Mouse (Mus musculus): ENCODE measurements around the gene Six1. TPM values are rescaled to one million over a fixed set of nuclear protein-coding genes. Genes with fewer than 3 reads are reported as not detected.
"Not testable (repeated sequence)": the region's sequence is repeated elsewhere in the genome, so short reads cannot be mapped to it uniquely, and the experiment has no call there.

Six1 gene
- total RNA-seq, 2 experiments from 2014 or later = 0.57 to 0.69 TPM

DNA sequence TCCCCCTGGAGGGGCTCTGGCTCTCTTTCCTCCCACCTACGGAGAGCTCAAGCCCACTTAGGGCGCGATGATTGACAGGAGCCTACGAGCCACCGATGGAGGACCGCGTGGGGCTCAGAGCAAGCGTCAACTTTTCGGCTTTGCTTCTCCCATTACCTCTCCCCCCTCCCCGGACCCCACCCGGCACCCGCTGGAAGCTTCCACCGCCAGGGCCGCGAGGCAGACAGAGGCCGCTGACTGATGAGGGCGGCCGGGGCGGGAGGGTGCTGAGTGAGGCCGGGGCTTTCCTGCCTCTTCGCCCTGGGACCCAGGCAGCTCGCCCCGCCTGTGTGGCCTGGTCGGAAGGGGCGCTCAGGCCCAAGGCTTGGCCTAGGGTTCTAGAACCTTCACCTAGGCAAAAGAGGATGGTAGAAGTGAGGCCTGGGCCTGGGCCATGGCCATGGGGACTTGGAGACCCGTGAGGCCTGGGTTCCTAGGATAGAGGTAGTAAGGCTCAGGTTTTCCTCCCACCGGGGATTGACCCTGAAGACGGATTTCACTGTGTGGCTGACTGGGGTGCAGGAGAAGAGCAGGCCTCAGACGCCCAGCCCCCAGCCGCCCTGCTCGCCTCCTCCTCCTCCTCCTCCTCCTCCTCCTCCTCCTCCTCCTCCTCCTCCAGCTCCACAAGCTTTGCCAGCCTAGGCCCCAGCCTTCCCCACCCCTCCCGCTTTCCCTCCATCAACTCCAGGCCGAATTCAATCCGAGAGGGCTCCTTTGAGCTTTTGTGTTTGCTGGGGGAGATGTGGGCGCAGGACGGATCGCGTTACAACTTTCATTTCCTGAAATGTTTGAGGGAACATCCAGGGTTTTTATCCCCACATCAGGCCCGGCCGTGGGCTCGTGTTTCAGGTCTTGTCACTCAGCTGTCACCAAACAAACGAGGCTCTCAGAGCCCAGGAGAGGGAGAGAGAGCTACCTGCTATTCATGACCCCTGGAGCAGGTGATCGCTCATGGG, 18.5 kb downstream of the Six1 start:
- DNase-seq (ENCODE audit: low spot score in 2 of 2) = no peak

DNA sequence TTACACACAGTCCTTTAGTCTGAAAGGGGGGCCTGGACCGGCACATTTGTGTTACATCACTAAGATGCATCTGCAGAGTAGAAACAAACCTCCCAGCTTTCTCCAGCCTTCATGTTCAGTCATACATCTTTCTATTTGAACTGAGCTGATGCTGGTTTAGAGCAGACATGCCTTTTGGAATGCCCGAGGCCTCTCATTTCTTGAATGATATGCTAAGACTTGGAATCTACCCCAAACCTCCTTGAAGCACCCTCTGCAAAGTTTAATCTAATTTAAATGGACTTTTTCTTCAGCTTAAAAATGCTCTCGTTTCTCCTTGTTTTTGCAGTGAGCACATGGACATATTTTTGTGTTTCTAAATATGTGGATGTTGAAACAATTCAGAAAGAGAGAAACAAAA, 21.0 kb downstream of the Six1 start:
- DNase-seq (ENCODE audit: low spot score in 2 of 2) = no peak

DNA sequence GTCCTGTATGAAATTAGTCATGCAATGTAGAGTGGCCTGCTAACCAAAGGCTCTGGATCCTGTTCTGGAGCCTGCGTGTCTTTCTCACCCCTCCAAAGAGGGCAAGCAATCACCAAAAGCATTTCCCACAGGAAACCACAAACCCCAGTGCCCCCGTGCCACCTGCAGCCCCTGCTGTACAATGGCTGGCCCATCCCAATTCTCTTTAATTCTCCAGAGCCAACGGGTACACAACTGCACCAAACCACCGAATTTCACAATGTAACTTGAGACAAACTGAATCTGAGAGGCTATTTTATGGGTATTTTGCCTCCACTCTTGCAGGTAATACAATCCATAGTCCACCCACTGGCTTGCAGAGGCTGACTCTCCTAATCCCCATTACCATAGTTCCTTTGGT, 22.4 kb downstream of the Six1 start:
- no peak for DNase-seq (ENCODE audit: low spot score in 2 of 2)

DNA sequence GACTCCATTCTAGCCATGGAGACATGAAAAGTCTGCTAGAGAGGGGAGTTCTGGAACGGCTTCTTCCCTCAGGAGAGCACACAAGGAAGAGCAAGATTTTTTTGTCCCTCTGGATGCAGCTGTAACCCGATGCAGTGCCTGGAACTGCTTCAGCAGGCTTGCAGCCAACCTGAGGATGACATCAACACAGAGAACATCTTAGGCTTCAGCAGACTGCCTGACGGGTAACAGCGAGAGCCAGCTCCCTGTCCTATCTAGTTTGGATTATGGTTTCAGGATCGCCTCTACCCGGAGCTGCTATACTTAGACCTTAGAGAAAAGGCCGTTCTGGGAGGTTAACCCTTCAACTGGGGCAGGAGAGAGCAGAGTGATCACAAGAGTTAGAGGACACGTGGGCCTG, 28.2 kb downstream of the Six1 start:
- DNase-seq (ENCODE audit: low spot score in 2 of 2) = no peak

DNA sequence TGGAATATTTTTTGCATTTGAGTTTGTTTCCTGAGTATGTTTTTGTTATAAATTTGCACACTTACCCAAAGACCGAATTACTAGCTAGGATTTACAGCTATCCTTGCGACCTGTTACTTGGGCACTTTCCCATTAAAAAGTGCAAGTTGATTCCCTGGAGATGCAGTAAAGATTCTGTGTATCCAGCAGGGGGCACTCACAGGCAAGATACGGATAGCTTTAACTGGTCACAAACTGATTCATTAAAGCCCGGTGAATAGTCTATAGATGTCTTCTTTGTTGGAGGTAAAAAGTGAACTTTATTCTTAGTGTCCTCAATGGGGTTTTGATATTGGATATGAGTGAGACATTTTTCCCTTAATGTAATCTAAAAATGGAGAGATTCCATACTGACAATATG, 32.7 kb downstream of the Six1 start:
- peak; percentile 76 to 80 for DNase-seq (ENCODE audit: low spot score in 2 of 2)

DNA sequence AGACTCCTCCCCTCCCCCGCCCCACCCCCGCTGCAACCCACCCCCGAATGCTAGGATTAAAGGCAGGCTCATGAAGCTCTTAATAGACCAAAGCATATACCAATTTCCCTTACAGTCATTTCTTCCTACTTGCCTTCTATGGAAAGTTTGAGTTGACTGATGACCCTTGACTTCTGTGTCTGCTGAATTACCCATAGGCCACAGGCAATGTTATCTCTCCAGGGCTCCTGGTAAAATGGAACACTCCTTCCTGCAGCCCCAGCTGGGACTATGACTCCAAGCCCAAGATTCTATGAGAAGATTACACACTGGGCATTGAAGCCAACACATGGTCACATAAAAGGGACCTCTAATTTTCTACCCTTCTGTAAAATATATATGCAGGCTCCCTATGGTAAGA, 33.3 kb downstream of the Six1 start:
- no peak for DNase-seq (ENCODE audit: low spot score in 2 of 2)

DNA sequence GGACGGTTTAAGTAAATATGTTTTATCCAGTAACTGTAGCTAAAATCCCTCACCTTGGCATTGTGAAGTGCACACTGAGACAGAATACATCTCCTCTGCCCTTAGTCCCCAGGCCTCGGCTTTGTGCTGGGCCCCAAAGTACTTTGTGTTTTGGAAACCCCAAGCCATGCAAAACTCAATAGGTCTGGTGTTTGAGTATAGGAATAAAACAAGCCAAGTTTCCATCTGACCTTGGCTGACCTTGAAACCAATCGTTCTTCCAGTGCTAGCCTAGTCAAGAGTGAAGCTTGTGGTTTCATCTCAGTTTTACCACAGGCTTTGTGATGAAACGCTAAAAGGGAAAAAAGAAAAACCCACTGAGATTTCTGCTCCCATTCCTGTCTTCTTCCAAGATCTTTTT, 34.8 kb downstream of the Six1 start:
- DNase-seq (ENCODE audit: low spot score in 2 of 2) = no peak

DNA sequence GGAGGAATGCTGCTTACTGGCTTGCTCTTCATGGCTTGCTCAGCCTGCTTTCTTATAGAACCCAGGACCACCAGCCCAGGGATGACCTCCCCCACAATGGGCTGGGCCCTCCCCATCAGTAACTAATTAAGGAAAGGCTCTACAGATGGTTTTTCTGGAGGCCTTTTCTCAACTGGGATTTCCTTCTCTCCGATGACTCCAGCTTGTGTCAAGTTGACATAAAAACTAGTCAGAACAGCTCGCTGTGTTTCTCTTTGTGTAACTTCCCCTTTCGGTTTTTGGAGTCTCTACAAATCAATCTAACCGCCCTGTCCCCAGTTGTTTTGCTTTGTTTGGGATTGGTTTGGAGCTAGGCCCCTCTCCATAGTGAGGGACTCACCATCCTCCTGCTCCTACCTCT, 37.5 kb downstream of the Six1 start:
- DNase-seq (ENCODE audit: low spot score in 2 of 2) = no peak

DNA sequence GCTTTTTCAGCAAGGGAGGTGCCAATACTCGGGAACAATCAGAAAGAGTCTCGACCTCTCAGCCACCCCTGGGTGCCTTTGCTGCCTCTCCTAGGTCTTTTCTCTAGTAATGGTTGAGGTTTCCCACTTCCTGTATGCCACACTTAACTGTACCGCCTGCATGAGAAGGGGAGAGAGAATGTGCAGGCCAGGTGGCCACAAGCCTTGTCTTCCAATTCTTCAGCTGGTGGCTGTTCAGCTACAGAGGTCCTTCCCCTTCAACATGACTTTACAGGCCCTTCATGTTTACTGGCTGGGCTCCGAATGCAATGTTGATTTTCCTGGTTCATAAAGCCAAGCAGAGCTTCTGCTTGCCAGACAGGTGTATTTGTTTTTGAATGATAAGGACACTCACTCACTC, 39.4 kb downstream of the Six1 start:
- DNase-seq (ENCODE audit: low spot score in 2 of 2) = no peak

DNA sequence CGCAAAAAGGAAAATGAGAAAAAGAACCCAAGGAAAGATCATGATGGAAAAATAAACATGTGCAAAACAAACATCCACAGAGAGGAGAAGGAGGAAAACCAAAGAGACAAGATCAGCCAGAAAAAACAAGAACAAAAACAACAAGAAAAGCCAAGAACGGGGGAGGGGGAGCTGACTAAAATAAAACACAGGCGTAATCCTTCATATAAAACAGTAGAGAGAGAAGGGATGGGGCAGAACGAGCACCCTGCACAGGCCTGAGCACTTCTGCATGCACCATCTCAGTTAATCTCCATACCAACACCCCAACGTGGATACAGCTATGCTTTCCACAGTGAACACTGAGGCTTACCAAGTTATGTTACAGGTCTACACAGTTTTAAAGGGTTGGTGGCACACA, 40.9 kb downstream of the Six1 start:
- no peak for DNase-seq (ENCODE audit: low spot score in 2 of 2)

DNA sequence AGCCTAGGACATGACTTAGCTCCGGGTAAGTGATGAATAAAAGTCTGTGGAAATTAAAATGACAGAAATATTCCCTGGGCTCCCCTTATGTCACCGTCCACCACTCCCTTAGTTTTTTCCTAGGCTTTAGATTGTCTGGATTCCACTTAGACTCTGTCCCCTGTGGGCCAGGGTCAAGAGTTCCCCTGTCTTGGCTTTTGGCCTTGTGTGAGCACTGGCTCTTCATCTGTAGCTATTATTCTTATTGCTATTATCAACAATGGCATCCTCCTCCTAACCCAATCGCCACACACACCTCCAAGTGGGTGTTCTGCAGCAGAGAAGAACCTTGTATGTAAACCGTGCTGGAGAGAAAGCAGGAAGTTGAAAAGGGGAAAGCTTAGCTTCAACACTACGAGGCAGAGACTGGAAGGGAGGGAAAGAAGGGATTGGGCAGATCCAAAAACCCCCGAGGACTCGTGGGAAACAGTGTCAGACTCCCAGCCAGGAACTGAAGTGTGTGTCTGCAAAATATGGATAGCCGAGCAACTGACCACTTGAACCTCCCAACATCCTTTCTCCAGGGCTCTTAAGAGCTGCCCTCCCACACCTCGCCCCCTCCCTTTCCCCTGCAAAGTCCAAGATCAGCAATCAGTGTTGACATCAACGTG, 41.4 kb downstream of the Six1 start:
- DNase-seq (ENCODE audit: low spot score in 2 of 2) = no peak

DNA sequence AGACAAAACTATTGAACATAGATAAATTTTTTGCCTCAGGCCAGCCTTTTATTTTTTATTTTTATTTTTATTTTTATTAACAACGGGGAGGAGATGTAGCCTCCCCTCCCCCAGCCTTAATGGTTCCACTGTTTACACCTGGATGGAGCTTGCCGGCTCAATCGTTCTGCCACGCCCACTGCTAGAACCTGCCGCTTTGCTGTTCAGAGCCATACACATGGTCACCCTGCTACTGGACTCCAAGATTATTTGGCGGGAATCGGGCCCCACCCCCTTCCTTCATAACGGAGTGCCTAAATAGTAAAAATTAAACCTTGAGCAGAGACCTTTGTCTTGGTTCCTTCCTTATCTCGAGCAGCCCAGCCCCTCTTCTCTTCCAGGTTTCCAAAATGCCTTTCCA, 50.8 kb downstream of the Six1 start:
- not testable (repeated sequence) for DNase-seq (ENCODE audit: low spot score in 2 of 2)

DNA sequence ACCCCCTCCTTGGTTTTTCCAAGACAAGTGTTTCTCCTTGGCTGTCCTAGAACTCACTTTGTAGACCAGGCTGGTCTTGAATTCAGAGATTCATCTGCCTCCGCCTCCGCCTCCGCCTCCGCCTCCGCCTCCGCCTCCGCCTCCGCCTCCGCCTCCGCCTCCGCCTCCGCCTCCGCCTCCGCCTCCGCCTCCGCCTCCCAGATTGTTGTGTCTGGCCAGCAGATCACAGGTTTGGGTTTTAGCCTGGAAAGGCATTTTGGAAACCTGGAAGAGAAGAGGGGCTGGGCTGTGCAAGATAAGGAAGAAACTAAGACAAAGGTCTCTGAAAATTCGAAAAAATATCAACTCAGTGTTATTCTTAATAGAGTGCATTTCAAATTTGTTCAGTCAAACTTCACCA, 51.4 kb downstream of the Six1 start:
- peak; percentile 5 to 23 for DNase-seq (ENCODE audit: low spot score in 2 of 2)

DNA sequence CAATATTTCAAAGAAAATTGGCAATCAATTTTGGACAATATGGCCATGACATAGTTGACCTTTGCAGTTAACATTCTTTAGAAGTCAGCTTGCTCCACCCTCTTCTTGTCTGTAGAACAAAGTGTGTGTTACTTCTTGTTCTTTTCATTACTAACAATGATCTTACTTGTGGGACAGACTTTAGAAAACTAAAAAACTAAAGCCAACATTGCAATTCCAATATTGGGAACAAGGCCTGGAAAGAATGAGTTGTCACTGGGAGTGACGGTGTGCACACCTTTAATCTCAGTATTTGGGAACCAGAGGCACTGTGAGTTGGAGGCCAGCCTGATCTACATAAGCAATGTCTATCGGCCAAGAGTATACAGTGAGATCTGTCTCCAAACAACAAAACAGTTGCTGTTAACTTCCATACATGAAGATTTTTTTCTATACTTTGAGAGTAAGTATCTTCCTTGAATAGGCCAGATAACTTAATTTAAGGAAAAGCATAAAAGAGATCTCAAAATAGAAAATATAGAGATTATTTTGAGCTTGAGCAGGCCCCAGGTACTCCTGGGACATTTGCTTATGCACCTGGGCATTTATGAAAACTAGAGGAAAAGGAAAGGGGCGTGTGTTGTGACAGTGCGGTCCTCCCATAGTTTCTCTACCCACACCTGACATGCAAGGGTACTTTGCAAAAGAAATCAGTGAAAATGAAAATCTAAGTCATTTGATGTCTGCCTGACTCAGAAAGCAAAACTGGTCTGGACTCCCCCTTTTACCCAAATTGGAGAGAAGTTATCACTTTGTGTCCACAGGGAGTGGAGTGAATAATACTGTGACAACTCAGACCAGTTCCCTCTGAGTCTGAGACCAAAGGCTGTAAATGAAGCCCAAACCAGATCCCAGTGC, 55.3 kb downstream of the Six1 start:
- no peak for DNase-seq (ENCODE audit: low spot score in 2 of 2)

DNA sequence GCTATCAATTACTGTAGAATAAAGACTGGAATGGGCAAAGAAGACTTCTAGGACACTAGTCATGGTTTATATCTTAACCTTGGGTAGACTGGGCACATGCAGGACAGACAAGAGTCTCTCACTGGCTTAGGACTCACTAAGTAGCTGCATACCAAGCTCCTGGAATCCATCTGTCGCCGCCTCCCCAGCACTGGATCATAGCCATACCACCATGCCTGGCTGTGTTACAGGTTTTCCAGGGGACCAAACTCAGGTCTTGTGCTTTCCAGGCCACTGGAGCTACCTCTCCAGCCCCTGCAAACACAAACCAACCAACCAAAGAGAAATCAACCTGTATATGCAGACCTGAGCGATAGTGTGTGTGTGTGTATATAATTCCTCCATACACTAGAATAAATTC, 57.0 kb downstream of the Six1 start:
- no peak for DNase-seq (ENCODE audit: low spot score in 2 of 2)

Other genes starting within 250 kb of the Six1 start
- not detected for gene Six6, start 114.0 kb downstream of the Six1 start, total RNA-seq (2021)
- gene 4930447C04Rik, start 113.1 kb downstream of the Six1 start, total RNA-seq (2021) = 1 to 10 TPM; 3.8 to 6.6 TPM
- under 1 TPM; 0.55 to 0.56 TPM for gene Six4, start 59.6 kb upstream of the Six1 start, total RNA-seq (2021)
- 10 to 100 TPM; 16.4 to 20.4 TPM for gene Mnat1, start 69.8 kb upstream of the Six1 start, total RNA-seq (2021)
- 10 to 100 TPM; 10.8 to 13.1 TPM for gene Trmt5, start 232.8 kb upstream of the Six1 start, total RNA-seq (2021)
- gene Slc38a6, start 232.9 kb upstream of the Six1 start, total RNA-seq (2021) = 10 to 100 TPM; 11.7 to 18.6 TPM

Data from layer of hippocampus, postnatal 10 days (tissue).